Mouse (Mus musculus) urinary bladder, postnatal 14 days (tissue): ENCODE results near the gene Phip.

Experiments used
- DNase-seq: peaks from one replicate; pipeline ENCODE4 v3.0.0; 2021; ENCODE audit warnings: low spot score

The Phip gene

GRCm38 (mm10) chr9:82867698-82868097 lies 107.6 kb downstream of the Phip start:
- DNase-seq: no peak

- DNase-seq: no peak
Observed at GRCm38 (mm10) chr9:82866121-82866520, 109.2 kb downstream of the Phip start.

- DNase-seq: no peak
Observed at GRCm38 (mm10) chr9:82861775-82862430, 113.4 kb downstream of the Phip start.

- DNase-seq: peak; percentile 53
Observed at GRCm38 (mm10) chr9:82861316-82861715, 114.0 kb downstream of the Phip start.

- DNase-seq: no peak
Observed at GRCm38 (mm10) chr9:82860805-82861204, 114.5 kb downstream of the Phip start.

- DNase-seq: no peak
Observed at GRCm38 (mm10) chr9:82856241-82856640, 119.1 kb downstream of the Phip start.

GRCm38 (mm10) chr9:82854973-82855614 lies 120.2 kb downstream of the Phip start:
- no peak for DNase-seq

GRCm38 (mm10) chr9:82854040-82854439 lies 121.3 kb downstream of the Phip start:
- DNase-seq: no peak

- DNase-seq: no peak
Observed at GRCm38 (mm10) chr9:82842671-82843070, 132.6 kb downstream of the Phip start.

- no peak for DNase-seq
Observed at GRCm38 (mm10) chr9:82835921-82836320, 139.4 kb downstream of the Phip start.

- DNase-seq: no peak
Observed at GRCm38 (mm10) chr9:82831891-82832290, 143.4 kb downstream of the Phip start.

- DNase-seq: peak; percentile 82
Observed at GRCm38 (mm10) chr9:82829693-82830430, 145.5 kb downstream of the Phip start.

- no peak for DNase-seq
Observed at GRCm38 (mm10) chr9:82829007-82829689, 146.2 kb downstream of the Phip start, which contains the start of gene Irak1bp1. TSS of gene Irak1bp1 (plus strand) at chr9:82829540.

GRCm38 (mm10) chr9:82826426-82826825 lies 148.9 kb downstream of the Phip start:
- DNase-seq: no peak
